Mouse (Mus musculus) E14TG2a.4 (cell line): ENCODE measurements around the gene Nkd1.

Source experiments
- CTCF ChIP-seq: conservative IDR thresholded peaks from 2 replicates; pipeline ENCODE4 v1.5.1; 2014; ENCODE audit warnings: low read length
- POU5F1 ChIP-seq: IDR thresholded peaks from 2 replicates; pipeline ENCODE4 v1.6.1; 2014; ENCODE audit warnings: low read length, borderline replicate concordance

DNA sequence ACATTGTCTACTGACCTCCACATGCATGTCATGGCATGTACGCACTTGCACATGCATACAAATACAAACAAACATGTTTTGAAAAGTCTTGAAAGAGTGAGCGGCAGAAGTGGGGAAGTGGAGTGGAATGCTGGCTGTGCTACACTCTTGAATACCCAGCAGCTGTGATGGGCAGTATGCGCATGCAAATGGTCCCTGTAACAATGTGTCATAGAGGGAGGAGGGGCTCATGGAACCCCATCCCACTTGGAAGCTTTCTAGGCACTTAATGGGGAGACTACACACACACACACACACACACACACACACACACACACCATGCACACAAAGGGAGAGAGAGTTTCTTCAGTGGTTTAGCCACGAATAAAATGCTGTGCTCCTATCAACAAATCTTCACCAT, 39.9 kb upstream of the Nkd1 start:
- no peak for TF ChIP-seq POU5F1
- TF ChIP-seq CTCF, result no peak
